Mouse (Mus musculus) small intestine, adult 2 months (tissue): ENCODE measurements around the gene Fstl1.

Source experiments
- CTCF ChIP-seq: fragments of 200-500 bp; IDR thresholded peaks from 2 replicates; pipeline ENCODE4 v1.5.1; 2012; ENCODE audit warnings: low read depth, mild to moderate bottlenecking, control low read depth, inconsistent platforms, low read length, moderate library complexity, mixed read lengths; ENCODE audit not compliant: insufficient replicate concordance, insufficient read length; ENCODE audit errors: extremely low read depth
- POLR2A ChIP-seq: fragments of 200-500 bp; IDR thresholded peaks from 2 replicates; pipeline ENCODE4 v1.6.1; 2012; ENCODE audit warnings: low read depth, mild to moderate bottlenecking, control low read depth, inconsistent platforms, low read length, moderate library complexity

DNA sequence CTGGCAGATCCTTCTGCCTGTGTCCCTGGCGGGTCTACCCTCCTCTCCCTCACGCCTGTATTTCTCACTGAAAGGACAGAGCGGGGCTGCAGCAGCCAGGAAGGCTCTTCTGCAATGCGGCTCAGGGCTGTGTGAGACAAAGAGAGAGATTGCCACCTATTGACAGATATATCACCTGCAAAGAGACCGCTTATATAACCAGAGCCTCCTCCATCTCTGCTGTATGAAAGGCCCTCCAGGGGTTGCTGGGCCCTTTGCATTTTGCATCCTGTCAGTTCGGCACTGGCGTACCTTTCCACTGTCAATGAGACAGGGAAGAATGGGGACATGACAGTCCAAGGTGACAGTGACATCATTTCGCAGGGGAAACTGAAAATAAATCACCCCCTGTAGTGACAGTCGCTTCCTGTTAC is 35.8 kb downstream of the Fstl1 start:
- TF ChIP-seq CTCF (no peak; the same call in 1 of the 2 replicates), POLR2A (no peak)
